Mouse (Mus musculus): ENCODE results near the gene Tubb4b. TPM values are rescaled to one million over a fixed set of nuclear protein-coding genes. Genes with fewer than 3 reads are reported as not detected.

Gene Tubb4b
- polyA plus RNA-seq, 1 experiment from 2014 or later = 671 TPM

- peak overlapping the region; percentile 88 for H3K27ac ChIP-seq (ENCODE audit: low read length)
- H3K27me3 ChIP-seq (ENCODE audit: insufficient read depth, low read length) = no peaks in the 10 kb centered on the region
- peak; percentile 24 for ATAC-seq (ENCODE audit: low FRiP score, low TSS enrichment)
- no peaks in the 10 kb centered on the region for H3K36me3 ChIP-seq (ENCODE audit: insufficient read depth, low read length)
- peak overlapping the region; percentile 36; the same call in 1 of the 2 replicates for H3K9ac ChIP-seq (replicated peaks; ENCODE audit: low read length)
- H3K9me3 ChIP-seq (ENCODE audit: low read length) = no peaks in the 10 kb centered on the region
- H3K4me3 ChIP-seq (ENCODE audit: low read length) = peak overlapping the region; percentile 35
- peak overlapping the region; percentile 49 for H3K4me2 ChIP-seq (replicated peaks; ENCODE audit: low read depth, low read length)
- peaks cover 22% of the 10 kb centered on the region for H3K4me1 ChIP-seq (ENCODE audit: insufficient read depth, low read length)
- WGBS = 0% methylated on average over 7 of the region's 7 CpGs
Measured at GRCm38 (mm10) chr2:25228431-25228889, 4.0 kb upstream of the Tubb4b start.

- Histone ChIP-seq H3K4me2 (replicated peaks; ENCODE audit: low read depth, low read length) (no peak overlapping the region), H3K4me3 (ENCODE audit: low read length) (no peak overlapping the region), H3K9ac (replicated peaks; ENCODE audit: low read length) (no peak overlapping the region), H3K36me3 (ENCODE audit: insufficient read depth, low read length) (0 out of 2 replicates have a peak, but pooled peaks cover 3% of the 10 kb centered on the region), H3K27ac (ENCODE audit: low read length) (no peak overlapping the region), H3K4me1 (ENCODE audit: insufficient read depth, low read length) (peaks cover 26% of the 10 kb centered on the region), H3K9me3 (ENCODE audit: low read length) (no peaks in the 10 kb centered on the region), H3K27me3 (ENCODE audit: insufficient read depth, low read length) (no peaks in the 10 kb centered on the region)
- ATAC-seq (ENCODE audit: low FRiP score, low TSS enrichment) = no peak
- WGBS = 94% methylated on average over 4 of the region's 4 CpGs
Measured at GRCm38 (mm10) chr2:25227406-25227805, 2.9 kb upstream of the Tubb4b start.

GRCm38 (mm10) chr2:25226864-25227263 is 2.4 kb upstream of the Tubb4b start:
- H3K27ac ChIP-seq (ENCODE audit: low read length) = no peak overlapping the region
- ATAC-seq (ENCODE audit: low FRiP score, low TSS enrichment) = no peak
- WGBS = 78% methylated on average over 5 of the region's 5 CpGs

GRCm38 (mm10) chr2:25225811-25226379 is 1.4 kb upstream of the Tubb4b start:
- H3K9ac ChIP-seq (replicated peaks; ENCODE audit: low read length) = peak overlapping the region; percentile 79
- H3K4me1 ChIP-seq (ENCODE audit: insufficient read depth, low read length) = peaks cover 28% of the 10 kb centered on the region
- H3K36me3 ChIP-seq (ENCODE audit: insufficient read depth, low read length) = peaks cover 14% of the 10 kb centered on the region
- no peaks in the 10 kb centered on the region for H3K9me3 ChIP-seq (ENCODE audit: low read length)
- WGBS = 79% methylated on average over 8 of the region's 8 CpGs
- peak overlapping the region; percentile 99 for H3K27ac ChIP-seq (ENCODE audit: low read length)
- H3K4me3 ChIP-seq (ENCODE audit: low read length) = peak overlapping the region; percentile 85
- H3K27me3 ChIP-seq (ENCODE audit: insufficient read depth, low read length) = no peaks in the 10 kb centered on the region
- H3K4me2 ChIP-seq (replicated peaks; ENCODE audit: low read depth, low read length) = peak overlapping the region; percentile 53
- ATAC-seq (ENCODE audit: low FRiP score, low TSS enrichment) = no peak

More at GRCm38 (mm10) chr2:25226864-25227263, 2.4 kb upstream of the Tubb4b start:
- Histone ChIP-seq H3K9me3 (ENCODE audit: low read length) (no peaks in the 10 kb centered on the region), H3K27me3 (ENCODE audit: insufficient read depth, low read length) (no peaks in the 10 kb centered on the region), H3K4me3 (ENCODE audit: low read length) (no peak overlapping the region), H3K4me1 (ENCODE audit: insufficient read depth, low read length) (peaks cover 26% of the 10 kb centered on the region), H3K9ac (replicated peaks; ENCODE audit: low read length) (no peak overlapping the region), H3K4me2 (replicated peaks; ENCODE audit: low read depth, low read length) (no peak overlapping the region), H3K36me3 (ENCODE audit: insufficient read depth, low read length) (peaks cover 5% of the 10 kb centered on the region)

GRCm38 (mm10) chr2:25224766-25225752 is 557 bp upstream of the Tubb4b start:
- Histone ChIP-seq H3K27me3 (ENCODE audit: insufficient read depth, low read length) (no peaks in the 10 kb centered on the region), H3K4me1 (ENCODE audit: insufficient read depth, low read length) (peaks cover 28% of the 10 kb centered on the region), H3K27ac (ENCODE audit: low read length) (peak overlapping the region; percentile 99), H3K9me3 (ENCODE audit: low read length) (no peaks in the 10 kb centered on the region), H3K36me3 (ENCODE audit: insufficient read depth, low read length) (peaks cover 14% of the 10 kb centered on the region), H3K4me3 (ENCODE audit: low read length) (peak overlapping the region; percentile 85), H3K9ac (replicated peaks; ENCODE audit: low read length) (peak overlapping the region; percentile 79), H3K4me2 (replicated peaks; ENCODE audit: low read depth, low read length) (peak overlapping the region; percentile 53)
- peak; percentile 97 for ATAC-seq (ENCODE audit: low FRiP score, low TSS enrichment)
- WGBS = 2% methylated on average over 41 of the region's 41 CpGs

GRCm38 (mm10) chr2:25223681-25224491 is 616 bp downstream of the Tubb4b start:
- peak; percentile 37 for ATAC-seq (ENCODE audit: low FRiP score, low TSS enrichment)
- Histone ChIP-seq H3K9ac (replicated peaks; ENCODE audit: low read length) (peak overlapping the region; percentile 90), H3K4me3 (ENCODE audit: low read length) (peak overlapping the region; percentile 85), H3K4me2 (replicated peaks; ENCODE audit: low read depth, low read length) (peak overlapping the region; percentile 78), H3K4me1 (ENCODE audit: insufficient read depth, low read length) (peaks cover 26% of the 10 kb centered on the region), H3K27me3 (ENCODE audit: insufficient read depth, low read length) (no peaks in the 10 kb centered on the region), H3K27ac (ENCODE audit: low read length) (peak overlapping the region; percentile 97), H3K36me3 (ENCODE audit: insufficient read depth, low read length) (peaks cover 14% of the 10 kb centered on the region), H3K9me3 (ENCODE audit: low read length) (no peaks in the 10 kb centered on the region)
- WGBS = under 1% methylated on average over 53 of the region's 53 CpGs

- H3K27me3 ChIP-seq (ENCODE audit: insufficient read depth, low read length) = no peaks in the 10 kb centered on the region
- H3K9me3 ChIP-seq (ENCODE audit: low read length) = no peaks in the 10 kb centered on the region
- no peak overlapping the region for H3K4me3 ChIP-seq (ENCODE audit: low read length)
- no peak overlapping the region for H3K27ac ChIP-seq (ENCODE audit: low read length)
- 72% methylated on average over 5 of the region's 5 CpGs for WGBS
- H3K4me2 ChIP-seq (replicated peaks; ENCODE audit: low read depth, low read length) = no peak overlapping the region
- no peak overlapping the region for H3K9ac ChIP-seq (replicated peaks; ENCODE audit: low read length)
- peaks cover 14% of the 10 kb centered on the region for H3K36me3 ChIP-seq (ENCODE audit: insufficient read depth, low read length)
- no peak for ATAC-seq (ENCODE audit: low FRiP score, low TSS enrichment)
- H3K4me1 ChIP-seq (ENCODE audit: insufficient read depth, low read length) = peaks cover 16% of the 10 kb centered on the region
Measured at GRCm38 (mm10) chr2:25221331-25221772, 3.1 kb downstream of the Tubb4b start.

- no peak within 1 kb of the TSS for H3K4me3 ChIP-seq (ENCODE audit: low read length)
- no peaks in the 10 kb centered on the region for H3K9me3 ChIP-seq (ENCODE audit: low read length)
- no peak within 1 kb of the TSS for H3K27ac ChIP-seq (ENCODE audit: low read length)
- peaks cover 14% of the 10 kb centered on the region for H3K36me3 ChIP-seq (ENCODE audit: insufficient read depth, low read length)
- H3K4me2 ChIP-seq (replicated peaks; ENCODE audit: low read depth, low read length) = no peak within 1 kb of the TSS
- H3K27me3 ChIP-seq (ENCODE audit: insufficient read depth, low read length) = no peaks in the 10 kb centered on the region
- no peak within 1 kb of the TSS for H3K9ac ChIP-seq (replicated peaks; ENCODE audit: low read length)
- no peak for ATAC-seq (ENCODE audit: low FRiP score, low TSS enrichment)
- peaks cover 6% of the 10 kb centered on the region for H3K4me1 ChIP-seq (ENCODE audit: insufficient read depth, low read length)
Measured at GRCm38 (mm10) chr2:25218445-25218844, 6.1 kb downstream of the Tubb4b start, which contains the start of gene Fam166a. Gene Fam166a, plus strand, starts transcription at chr2:25218745.

- H3K27me3 ChIP-seq (ENCODE audit: insufficient read depth, low read length) = no peaks in the 10 kb centered on the region
- H3K36me3 ChIP-seq (ENCODE audit: insufficient read depth, low read length) = peaks cover 11% of the 10 kb centered on the region
- 0 out of 2 replicates have a peak, but pooled peaks cover 2% of the 10 kb centered on the region for H3K4me1 ChIP-seq (ENCODE audit: insufficient read depth, low read length)
- H3K4me3 ChIP-seq (ENCODE audit: low read length) = no peak overlapping the region
- no peaks in the 10 kb centered on the region for H3K9me3 ChIP-seq (ENCODE audit: low read length)
- no peak overlapping the region for H3K9ac ChIP-seq (replicated peaks; ENCODE audit: low read length)
- ATAC-seq (ENCODE audit: low FRiP score, low TSS enrichment) = no peak
- H3K4me2 ChIP-seq (replicated peaks; ENCODE audit: low read depth, low read length) = no peak overlapping the region
- H3K27ac ChIP-seq (ENCODE audit: low read length) = no peak overlapping the region
- WGBS = 58% methylated on average over 2 of the region's 2 CpGs
Measured at GRCm38 (mm10) chr2:25217666-25218065, 6.8 kb downstream of the Tubb4b start.
